Mouse (Mus musculus): ENCODE results near the gene Rtp4.

Rtp4 gene

DNA sequence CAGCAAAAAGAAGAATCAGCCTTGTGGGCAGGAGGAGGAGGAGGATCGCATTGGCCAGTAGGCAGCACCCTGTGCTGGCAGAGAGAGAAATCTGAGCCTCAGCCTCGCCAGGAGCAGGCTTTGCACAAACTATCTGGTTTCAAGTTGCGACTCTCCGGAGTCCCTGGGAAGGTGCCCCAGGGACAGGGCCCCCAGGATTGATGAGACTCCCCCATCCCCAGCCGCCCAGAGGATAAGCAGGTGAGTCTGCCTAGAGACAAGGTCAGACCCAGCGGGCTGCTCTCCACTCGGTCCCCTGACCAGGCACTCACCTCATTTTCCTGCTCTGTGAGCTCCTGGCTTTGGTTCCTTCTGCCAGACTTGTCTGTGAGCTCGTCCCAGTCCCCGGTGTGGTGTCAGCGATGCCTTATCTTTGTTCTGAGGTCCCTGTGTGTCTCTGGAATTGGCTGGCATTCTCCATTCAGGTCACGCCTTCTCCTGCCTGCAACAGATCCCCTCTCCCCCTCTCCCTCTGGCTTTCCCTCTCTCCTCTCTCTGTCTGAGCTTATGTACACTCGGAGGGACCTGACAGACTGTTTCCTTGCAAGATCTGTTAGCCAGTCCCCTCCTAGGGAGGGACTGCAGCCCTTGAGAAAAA is at the start of gene Rtp4, which contains the start of gene Masp1:
TSS of gene Rtp4 (plus strand) at position 57 of the 637 bp plus-strand sequence.
TSS of gene Masp1 (minus strand) at position 581 of the 637 bp plus-strand sequence.
- no peak for DNase-seq

DNA sequence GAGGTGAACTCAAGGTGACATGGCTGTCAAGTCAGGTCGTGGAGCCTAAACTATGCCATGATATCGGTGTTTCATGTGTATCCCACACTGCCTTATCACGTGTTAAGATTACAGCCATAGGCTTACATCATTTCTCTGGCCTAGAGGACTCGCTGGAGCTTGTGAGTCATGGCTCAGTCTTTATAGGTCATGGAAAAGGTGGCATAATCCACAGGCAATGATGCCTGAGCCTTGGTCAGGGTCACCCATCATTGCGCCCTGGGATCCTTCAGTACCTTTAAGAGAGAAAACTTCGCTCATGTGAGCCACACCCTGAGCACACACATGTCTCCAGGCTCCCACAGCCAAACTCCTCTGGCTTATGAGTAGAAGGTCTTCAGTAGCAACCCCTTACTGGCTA is 48.5 kb upstream of the Rtp4 start:
- no peak for DNase-seq

DNA sequence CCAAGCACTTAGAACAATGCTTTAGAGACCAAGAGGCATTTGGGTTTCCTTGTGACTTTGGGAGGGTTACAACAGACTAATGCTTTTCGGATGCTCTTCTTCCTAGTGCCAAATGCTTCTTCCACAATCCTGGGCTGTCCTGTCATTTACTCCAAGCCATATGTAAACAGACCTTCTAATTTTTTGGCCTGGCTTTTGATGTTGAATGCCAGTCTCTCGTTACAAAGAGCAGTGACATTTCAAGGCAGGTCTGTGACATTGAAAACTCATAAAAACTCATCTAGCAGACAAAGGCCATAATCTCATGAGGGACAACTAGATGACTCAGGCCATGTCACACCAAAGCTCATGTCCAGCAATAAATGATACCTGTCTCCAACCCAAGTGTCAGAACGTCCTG is 48.0 kb upstream of the Rtp4 start:
- DNase-seq: no peak

DNA sequence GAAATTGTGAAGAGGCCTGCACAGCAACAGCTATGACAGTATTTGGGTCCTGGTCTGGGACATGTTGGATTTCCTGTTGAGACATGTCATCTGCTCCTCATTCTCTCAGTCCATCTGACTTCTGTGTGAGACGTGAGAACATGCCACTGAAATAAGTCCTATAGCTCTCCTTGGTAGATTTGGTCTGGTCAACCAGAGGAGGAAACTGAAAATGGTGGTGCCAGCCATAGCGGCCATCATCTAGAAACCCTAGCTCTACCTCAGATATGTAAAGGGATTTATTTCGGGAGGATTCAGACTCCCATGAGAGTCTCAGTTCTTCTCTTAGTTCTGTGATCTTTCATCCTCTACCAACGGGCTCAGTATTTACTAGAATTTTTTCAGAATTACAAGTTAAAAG is 44.4 kb upstream of the Rtp4 start:
- no peak for DNase-seq

DNA sequence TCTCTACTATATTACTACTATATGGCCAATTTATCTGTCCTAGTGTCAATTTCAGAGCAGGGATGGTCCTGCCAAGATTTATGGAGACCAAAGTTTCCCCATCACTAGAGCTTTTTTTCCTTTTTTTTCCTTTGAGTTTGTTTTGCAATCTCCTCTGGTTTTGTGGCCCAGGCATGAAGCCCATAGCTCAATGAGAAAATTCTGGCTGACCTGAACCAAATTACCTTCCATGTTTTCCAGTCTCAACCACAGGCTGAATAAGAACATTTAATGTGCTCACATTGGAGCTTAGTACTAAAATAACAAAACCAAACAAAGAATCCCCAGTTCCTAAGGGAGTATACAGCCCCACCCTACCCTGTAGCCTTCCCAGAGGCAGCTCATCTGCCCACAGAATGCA is 43.5 kb upstream of the Rtp4 start:
- DNase-seq: no peak

DNA sequence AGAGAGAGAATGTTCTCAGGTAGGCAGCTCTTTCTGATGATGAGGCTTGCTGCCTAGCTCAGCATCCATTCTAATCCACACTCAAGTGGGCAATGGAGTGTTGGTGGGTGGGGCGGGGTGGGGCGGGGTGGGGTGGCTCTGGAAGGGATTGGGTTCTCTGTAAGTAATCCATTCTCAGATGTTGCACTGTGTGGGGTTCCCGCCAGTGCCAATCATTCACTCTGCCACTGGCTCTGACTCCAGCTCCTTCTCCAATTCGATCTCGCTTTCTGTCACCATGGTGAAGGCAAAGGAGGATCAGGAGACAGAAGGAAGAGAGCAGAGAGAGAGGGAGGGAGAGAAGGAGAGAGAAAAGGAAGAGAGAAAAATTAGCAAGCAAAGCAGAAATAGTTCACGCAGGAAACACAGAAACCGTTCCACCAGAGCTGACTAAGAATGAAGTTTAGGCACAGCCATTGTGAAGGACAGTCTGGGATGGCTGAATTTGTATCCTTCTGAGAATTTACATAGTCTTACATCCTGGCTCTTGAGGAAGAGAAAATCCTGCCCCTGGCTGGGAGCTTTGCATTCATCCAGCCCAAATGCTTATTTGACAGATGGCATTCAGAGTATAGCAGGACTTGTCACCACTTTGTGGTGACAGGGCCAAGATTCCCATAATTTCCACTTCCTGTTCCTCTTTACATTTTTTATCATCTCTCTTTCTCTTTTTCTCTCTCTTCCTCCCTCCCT is 40.1 kb upstream of the Rtp4 start:
- no peak for DNase-seq

DNA sequence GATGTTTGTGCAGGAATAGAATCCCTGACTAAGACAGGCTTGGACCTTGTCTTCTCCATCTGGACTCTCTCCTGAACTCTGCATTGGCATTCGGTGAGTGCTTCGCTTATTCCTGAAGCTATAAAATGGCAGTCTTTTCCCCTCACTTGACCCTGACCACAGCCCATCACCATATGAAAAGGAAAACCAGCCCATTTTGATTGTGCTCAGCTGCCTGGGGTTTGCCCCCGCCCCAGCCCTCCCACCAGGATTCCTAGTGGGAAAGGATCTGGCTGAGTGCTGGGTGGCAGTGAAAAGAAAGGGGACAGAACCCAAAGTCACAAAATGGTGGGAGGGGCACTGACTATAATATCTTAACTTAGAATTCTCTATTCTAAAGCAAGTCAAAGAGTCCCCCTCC is 37.9 kb upstream of the Rtp4 start:
- DNase-seq: no peak

DNA sequence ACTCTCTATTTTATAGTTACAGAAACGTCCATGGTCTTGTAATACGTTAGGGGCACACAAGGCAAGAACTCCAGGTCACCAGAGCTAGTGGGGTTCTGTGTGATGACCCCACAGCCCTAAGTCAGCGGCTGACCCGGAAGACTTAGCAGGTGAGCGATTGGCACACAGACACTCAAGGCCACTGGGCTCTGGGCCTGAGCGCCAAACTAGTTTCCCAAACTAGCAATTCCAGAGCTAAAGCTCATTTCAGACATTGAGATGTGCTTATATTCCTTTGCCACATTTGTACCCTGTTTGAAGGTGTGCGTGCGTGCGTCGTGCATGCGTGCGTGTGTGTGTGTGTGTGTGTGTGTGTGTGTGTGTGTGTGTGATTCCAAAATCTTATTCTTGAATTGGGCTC is 37.2 kb upstream of the Rtp4 start:
- no peak for DNase-seq

DNA sequence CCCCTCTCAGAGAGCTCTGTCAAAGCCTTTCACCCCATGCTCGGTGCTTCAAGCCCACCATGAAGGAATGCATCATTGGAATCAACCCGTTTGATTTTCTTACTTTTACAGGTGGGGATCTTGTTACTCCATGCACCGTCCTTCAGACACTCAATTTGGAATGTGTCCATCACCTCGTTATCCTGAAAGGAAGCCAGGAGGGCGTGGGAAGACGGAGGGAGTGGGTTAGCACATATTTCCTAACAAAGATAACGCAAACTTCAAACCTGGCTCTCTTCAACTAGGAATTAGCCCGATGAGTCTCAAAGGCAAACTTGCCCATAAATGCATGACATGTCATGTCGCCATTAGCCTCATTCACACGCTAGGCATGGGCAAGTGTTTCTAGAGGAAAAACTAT is 36.8 kb upstream of the Rtp4 start:
- no peak for DNase-seq

DNA sequence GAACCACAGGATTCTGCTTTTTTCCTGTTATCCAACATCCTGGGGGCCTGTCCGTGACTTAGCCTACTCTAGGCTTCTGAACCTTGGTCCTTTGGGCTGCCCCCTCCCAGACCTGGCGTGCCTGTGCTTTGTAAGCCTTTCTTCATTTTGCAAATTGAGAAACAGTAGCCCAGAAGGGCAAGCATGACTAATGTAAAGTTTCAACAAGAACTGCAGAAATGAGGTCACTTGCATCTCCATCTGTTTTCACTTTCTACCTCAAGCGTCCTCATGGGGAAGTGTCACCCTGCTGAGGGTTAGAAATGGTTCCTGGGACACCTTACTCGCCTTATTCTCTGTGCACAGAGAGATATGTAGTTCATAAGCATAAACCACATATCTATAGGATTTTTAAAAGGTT is 27.3 kb upstream of the Rtp4 start:
- DNase-seq: no peak

DNA sequence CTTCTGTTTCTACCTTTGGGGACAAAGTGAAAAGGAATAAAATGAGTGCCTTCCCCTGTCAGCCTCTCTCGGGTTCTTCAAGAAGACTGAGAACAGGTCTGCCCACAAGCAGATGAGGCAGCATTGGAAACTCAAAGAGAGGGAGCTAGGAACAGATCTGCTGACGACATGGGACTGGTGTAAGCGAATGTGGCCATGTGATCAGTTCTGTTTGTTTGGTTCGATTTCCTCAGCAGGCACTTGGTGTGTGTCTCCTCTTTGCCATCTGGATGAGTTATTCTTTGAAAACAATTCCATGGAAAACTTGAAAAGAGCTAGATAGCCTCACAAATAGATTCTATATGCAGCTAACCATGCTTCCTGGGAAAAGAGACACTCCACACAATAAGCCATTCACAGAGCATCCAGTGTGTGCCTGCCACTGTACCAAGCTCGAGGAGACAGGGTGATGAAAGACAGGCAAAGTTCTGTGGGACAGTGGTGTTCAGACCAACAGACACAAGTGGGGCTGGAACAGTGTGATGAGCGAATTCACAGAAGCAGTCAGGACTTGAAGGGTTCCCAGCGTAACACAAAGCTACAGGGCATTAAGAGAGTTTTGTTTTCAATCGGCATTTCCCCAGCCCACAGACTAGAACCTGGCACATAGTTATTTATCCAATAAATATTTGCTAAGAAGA is 23.7 kb upstream of the Rtp4 start:
- DNase-seq: no peak

DNA sequence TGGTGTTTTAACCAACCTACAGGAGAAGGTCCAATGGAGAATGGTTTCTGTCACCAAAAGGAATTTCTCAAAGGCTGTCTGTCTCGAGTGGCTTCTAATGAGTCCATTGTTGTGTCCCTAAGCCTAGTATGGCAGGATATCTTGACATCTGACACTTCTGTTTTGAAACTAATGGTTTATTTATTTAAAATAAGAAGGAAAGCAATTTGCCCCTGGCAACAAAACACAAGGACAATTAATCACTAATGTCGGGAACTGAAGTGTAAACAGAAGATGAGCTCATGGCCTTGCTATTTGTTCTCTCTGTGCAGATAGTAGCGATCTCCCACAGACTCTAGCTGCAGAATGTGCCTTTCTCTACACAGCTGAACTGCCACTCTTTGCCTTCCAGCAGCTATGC is 22.7 kb upstream of the Rtp4 start:
- no peak for DNase-seq

DNA sequence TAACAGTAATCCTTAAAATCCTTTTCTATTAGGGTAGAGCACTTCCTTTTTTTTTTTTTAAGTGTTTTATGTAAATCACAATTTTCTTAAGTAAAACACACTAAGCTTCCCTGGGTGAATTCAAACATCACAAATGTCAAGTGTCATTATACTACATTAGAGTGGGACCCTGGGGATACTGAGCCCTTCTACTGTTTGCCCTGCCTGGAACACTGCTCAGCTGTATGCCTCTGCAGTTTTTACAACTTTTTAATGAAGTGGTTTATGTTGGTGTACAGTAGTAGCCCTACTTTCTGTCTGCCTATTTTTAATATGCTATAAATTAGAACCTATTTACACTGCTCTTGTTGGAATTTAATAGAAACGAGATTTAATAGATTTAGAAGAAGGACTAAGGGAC is 22.2 kb upstream of the Rtp4 start:
- no peak for DNase-seq

DNA sequence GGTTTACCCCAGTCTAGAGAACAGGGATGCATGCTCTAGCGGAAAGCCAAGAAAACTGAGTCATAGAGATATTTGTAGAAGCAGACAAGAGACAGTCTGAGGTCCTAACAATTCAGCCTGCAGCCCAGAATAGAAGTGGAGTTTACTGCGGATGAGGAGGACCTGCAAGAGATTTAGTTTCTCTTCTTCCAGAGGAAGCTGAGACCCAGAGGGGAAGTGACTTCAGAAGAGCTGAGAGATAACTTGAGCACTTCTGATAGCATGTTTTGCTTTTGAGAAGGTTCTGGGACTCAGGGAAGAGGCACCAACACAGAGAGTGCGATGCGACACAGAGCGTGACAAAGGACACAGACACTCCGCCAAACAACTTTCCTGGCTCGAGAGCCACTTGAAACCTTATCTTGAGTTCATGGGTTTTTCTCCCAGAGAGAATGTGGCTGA is 21.4 kb upstream of the Rtp4 start:
- no peak for DNase-seq

DNA sequence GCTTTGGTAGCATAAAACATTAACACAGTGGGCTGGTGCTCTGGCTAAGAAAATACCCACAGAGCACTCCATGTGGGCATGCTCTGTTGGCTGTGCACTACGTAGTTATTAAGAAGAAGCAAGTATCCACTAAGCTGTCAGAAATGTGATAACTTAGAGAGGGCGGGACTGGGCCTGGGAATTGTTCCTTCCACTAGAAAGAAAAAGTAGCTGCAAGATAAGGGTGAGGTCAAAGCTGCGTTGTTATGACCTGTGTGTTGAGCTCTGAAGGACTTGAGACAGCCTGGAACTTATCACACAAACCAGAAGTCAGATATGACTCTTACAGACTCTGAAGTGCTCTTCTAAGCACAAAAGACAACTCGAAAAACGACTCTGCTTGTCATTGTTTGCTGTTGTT is 19.5 kb upstream of the Rtp4 start:
- no peak for DNase-seq

DNA sequence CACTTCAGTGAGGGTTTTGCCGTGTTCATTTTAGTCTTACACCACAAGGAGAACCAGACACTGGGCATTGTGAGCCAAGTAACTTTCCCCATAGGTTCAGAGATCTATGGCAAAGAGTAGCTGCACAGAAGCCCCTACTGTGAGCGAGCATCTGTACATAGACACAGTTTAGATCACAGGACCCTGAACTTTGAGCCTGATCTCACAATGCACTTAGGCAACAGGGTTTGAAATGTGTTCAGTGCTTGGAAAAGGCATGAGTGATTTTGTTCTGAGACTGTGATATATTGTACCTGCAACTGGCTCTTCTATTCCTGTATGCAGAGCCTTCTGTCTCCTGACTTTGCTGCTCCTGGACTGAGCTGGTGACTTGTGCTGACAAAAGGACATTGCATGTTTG is 18.8 kb upstream of the Rtp4 start:
- DNase-seq: no peak

DNA sequence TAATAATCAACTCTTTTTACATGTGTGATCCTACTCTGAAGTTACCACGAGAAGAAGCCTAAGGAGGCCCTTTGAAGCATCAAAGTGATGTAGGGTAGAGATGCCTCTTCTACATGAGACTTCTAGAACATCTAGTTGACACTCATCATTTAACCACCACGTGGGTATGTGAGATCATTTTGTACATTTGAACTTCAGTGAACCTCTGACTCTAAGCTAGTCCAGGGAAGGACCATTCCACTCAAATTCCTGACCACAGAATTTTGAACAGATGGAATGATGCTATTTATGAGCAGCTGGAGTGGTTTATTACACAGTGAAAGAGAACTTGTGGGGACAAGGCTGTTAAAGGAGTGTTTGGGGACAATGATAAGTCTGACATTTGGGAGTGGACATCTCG is 17.6 kb upstream of the Rtp4 start:
- DNase-seq: no peak

DNA sequence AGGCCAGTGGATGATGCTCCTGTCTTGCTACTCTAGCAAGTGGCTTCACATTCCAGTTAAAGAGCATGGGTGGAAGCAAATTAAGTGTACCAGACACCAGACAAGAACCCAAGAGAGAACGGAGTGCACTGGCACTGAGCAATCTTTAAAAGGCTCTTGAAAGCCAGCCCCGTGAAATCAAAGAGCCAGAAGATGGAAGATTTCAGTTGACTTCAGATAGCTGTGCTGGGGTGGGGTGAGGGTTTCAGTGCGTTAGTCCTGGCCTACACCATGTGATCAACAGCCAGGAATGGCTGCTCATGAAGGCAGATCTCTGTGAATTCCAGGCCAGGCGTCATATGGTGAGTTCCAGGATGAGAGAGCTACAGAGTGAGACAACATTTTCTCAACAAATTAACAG is 16.7 kb upstream of the Rtp4 start:
- no peak for DNase-seq

DNA sequence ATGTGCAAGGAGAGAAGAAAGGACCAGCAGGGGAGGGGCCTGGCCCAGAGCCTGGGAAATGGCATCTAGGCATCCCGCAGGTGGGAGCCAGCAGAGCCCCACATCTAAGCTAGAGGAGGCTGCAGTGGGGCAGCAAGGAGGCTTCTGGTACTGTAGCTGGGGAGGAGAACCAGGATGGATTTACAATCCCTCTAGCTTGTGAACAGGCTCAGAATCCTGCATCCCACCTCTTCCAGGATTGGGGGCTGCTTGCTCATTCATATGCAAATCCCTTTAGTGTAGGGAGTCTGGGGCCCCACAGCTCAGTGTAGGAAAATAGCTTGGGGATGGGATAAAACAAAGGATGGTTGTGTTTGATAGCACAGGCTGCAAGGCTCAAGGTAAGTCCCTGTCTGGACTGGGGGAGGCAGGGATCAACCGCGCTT is 15.8 kb upstream of the Rtp4 start:
- DNase-seq: no peak

DNA sequence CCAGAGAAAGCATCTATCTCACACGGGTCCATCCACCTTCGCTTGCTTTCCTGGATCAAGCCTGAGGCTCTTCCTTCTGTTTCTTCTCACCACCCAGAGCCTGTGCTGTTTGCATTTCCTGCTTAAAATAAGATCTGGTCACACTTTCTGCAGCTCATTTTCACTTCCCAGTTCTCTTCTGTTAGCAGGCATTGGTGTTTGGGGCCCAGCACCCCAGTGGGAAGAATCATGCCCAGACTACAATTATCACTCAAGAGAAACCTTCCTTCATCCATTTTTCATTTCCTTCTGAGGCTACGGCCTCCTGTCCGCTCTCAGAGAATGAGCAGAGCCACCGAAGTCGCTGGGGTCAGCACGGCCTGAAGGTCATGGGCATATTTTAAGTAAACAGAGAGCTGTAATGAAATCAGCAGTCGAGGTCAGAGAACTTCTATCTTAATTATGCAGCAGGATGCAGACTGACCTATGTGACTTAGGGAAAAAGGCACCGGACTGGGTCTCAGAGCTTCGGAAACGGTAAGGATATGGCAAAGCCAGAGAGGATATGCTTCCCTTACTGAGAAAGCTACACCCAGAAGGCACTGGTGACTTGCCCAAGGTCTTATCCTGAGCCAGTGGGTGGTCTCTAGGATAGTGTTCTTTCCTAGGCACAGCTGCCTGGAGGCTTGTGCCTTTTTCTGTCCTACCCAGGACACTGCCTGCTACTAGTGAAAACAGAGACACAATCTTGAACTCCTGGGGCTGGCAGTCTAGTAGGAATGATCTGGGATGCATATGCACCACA is 14.0 kb upstream of the Rtp4 start:
- no peak for DNase-seq

DNA sequence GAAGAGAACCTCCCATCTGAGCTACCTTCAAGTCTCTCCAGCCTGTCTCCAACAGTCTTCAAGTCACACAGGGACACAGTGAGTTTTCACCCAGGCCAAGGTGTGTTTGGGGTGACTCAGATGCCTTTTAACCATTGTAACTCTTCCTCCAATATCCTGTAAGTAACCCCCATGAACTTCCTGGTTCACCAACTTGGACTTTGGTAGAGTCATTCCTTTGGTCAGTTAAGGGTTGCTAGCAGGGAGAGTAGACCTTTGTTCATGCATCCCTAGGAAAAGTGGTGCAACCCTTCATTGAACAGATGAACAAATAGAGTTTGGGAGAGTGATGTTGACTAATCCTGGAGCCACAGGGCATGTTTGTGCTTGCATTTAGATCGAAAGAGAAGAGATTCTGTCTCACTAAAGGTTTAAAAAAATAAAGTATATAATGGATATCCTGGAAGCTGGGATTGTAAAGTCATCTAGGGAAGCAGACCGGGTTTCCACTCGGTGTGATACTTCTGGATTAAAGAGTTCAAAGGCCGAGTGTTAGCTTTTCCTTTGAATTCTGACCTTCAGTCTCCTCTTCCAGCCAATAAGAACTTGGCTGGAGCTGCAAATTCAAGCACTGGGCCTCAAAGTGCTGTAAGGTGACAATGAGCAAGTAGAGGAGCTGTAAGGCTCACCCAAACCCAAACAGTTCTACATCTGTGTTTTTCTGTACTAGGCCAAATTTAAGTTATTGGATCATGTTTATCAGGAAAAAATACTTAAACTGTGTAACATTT is 8.7 kb upstream of the Rtp4 start:
- no peak for DNase-seq

DNA sequence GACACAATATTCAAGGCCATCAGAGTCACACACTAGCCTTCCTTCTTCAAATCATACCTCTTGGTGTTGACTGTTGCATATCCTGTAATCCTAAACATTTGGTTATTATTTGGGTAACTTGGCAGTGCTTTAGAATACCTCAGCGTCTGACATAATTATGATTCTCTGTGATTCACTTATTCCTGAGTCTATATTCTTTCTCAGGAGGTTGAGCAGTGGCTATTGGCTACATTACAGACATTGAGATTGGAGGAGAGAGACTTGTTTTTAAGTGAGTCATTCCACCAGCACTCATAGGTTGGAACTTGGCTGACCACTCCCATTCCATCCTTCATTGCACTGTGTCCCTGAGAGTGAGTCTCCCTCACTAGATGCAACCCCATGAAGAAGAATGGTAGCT is 6.7 kb upstream of the Rtp4 start:
- no peak for DNase-seq

DNA sequence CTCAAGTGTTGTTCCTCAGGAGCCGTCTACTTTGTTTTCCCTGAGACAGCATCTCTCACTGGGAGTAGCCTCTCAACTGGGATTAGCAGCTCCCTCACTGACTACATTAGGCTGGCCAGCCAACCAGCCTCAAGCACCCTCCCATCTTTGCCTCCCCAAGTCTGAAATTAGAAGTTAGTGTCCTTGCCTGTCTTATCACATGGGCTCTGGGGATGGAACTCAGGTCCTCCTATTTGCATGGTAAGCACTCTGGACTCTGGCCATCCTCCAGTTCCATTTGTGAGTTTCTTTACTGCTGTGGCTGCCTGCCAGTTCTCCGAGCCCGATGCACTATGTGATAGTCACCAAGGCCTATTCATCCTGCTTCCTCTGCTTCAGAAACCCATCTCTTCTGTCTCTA is 4.3 kb upstream of the Rtp4 start:
- DNase-seq: no peak

All from thymus, postnatal 25 days (tissue).